Mouse (Mus musculus) C2C12 (cell line): ENCODE results near the gene 4933425L06Rik.

Experiments
- CEBPB ChIP-seq: IDR thresholded peaks from one replicate; pipeline ENCODE4 v1.6.1; 2011; ENCODE audit warnings: low read depth, mild to moderate bottlenecking, control low read depth, moderate library complexity
- CTCF ChIP-seq: IDR thresholded peaks from one replicate; pipeline ENCODE4 v1.5.1; 2011; ENCODE audit not compliant: control insufficient read depth, insufficient read depth, insufficient read length
- MAX ChIP-seq: IDR thresholded peaks from one replicate; pipeline ENCODE4 v1.6.1; 2011; ENCODE audit warnings: mild to moderate bottlenecking, control low read depth
- MYOG ChIP-seq: IDR thresholded peaks from one replicate; pipeline ENCODE4 v1.6.1; 2011; ENCODE audit not compliant: control insufficient read depth, insufficient read length; ENCODE audit errors: extremely low read depth
- USF1 ChIP-seq: IDR thresholded peaks from one replicate; pipeline ENCODE4 v1.6.1; 2011; ENCODE audit warnings: low read depth, mild to moderate bottlenecking, control low read depth, moderate library complexity

DNA sequence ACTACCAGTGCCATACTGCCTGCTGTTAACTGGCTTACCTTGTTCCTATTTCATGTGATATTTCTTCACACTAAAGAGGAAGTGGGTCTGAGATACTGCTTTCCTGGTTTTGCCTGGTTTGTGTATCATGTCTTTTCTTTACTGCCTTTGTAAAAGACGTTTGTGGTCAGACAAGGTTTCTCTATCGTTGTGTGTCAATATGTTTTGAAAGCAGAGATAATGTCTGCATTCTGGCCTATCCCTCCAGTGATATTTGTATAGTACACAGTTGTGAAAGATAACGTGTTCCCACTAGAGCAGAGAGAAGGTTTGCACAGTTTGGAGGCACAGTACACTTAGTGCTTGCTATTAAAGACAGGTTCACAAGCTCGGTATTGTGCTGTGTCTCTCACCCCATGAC, 58.0 kb downstream of the 4933425L06Rik start:
- TF ChIP-seq CTCF (no peak), MYOG (no peak), MAX (no peak), CEBPB (no peak), USF1 (no peak)
